Mouse (Mus musculus): ENCODE data around the gene Chrd.

The Chrd gene

DNA sequence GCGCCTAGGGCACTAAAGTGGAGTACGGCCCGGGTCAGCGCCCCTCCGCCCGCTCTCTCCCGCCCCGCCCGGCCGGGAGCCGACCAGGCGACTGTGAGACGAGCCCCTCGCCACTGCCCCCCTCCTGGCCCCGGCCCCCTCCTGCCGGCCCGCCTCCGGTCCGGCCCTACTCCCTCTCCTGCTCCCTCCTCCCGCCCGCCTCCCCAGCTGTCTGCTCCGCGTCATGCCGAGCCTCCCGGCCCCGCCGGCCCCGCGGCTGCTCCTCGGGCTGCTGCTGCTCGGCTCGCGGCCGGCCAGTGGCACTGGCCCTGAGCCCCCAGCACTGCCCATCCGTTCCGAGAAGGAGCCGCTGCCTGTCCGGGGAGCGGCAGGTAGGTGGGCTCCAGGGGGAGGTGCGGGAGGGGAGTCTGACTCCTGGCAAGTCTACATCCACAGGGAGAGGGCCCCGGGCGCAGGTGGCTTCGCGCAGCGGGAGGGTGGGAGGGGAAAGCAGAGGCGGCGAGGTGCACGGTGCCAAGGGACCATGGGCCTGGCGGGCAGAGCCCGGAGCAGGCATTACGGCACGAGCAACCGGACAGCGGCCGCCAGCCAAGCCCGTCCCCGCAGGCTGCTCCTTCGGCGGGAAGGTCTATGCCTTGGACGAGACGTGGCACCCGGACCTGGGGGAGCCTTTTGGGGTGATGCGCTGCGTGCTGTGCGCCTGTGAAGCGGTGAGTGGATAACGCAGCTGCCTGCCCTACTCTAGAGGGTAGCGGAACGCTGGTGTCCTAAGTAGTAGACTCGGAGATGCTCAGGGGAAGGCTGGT is at the start of gene Chrd:
Gene Chrd, plus strand, starts transcription at position 203 of the 806 bp plus-strand sequence.
- DNase-seq (ENCODE audit: low spot score in 2 of 2): peak; percentile 58 to 73

DNA sequence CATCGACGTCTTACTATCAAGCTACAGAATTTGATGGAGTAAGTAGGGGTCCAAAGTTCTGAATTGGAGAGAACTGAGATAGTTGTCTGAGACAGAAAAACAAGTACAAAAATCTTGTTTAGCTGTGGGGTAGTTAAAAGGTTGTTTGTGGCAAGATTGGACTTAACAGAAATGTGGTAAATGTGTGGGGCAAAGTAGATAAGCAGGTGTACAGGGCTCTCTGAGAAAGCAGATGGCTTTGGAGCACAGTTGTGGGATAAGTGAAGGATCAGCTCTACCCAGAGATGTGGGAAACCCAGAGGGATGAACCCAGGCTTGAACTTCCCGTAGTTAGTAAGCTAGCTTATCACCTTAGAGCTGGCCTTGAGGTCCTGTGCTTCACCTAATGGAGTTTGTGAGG is 42.2 kb upstream of the Chrd start:
- DNase-seq (ENCODE audit: low spot score in 2 of 2): no peak

DNA sequence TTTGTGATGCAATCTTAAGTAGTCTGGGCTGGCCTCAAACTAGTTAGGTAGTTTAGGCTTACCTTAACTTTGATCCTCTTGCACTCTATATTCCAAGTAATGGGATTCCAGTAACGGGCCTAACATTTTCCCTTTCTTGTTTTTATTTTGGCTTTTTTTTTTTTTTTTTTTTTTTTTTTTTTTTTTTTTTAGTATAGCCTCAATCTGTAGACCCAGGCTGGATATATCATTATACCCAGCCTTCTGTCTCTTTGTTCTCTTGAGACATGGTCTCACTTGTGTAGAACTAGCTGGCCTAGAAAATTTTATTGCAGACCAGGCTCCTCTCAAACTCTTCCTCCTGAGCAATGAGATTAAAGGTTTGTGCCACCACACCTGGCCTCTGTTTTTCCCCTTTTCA is 41.3 kb upstream of the Chrd start:
- DNase-seq (ENCODE audit: low spot score in 2 of 2): no peak

DNA sequence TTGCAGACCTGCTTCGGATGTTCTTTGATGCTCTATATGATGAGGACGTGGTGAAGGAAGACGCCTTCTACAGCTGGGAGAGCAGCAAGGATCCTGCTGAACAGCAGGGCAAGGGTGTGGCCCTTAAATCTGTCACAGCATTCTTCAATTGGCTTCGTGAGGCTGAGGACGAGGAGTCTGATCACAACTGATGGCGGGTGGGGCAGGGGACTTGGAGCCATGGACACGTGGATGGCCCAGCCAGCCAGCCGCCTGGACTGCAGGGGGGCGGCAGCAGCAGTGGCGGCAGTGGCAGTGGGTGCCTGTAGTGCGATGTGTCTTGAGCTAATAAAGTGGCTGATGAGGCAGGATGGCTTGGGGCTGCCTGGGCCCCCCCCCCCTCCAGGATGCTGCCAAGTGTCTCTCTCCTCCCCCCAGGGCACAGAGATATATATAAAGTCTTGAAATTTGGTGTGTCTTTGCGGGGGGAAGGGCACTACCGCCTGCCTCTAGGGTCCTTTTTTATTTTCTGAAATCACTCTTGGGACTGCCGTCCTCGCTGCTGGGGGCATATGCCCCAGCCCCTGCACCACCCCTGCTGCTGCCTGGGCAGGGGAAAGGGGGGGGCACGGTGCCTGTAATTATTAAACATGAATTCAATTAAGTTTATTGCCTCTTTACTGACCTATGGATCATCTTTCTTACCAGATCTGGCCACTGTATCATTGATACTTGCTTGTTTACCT is 40.5 kb upstream of the Chrd start:
- DNase-seq (ENCODE audit: low spot score in 2 of 2): no peak

DNA sequence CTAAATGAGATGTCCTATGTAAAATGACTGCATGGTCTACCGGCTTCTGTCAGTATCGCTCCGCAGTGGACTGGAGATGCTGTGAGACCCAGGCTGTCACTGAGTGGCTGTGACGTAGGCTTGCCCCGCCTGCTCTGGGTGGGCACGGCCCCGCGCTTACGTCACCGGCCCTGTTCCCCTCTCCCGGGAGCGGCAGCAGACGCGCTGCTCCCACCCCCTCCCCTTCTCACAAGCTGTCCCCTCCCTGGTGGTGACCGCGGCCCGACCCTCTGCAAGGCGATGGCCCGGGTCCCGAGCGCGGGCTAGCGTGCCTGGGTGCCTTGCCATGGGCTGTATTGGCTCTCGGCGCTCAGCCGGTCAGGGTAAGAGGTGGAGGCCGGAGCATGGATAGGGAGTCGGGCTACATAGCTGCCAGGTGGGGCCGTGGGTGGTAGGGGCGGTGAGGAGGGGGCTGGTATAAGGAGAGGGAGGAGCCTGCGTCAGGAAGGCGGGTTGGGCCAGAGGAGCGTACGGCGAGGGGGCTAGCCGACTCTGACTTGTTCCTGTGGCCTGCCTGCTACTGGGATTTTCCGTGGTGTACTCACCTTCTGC is 39.7 kb upstream of the Chrd start, which contains the start of gene Fam131a:
Gene Fam131a, plus strand, starts transcription at position 131 of the 591 bp plus-strand sequence.
- DNase-seq (ENCODE audit: low spot score in 2 of 2): peak; percentile 91 to 92

DNA sequence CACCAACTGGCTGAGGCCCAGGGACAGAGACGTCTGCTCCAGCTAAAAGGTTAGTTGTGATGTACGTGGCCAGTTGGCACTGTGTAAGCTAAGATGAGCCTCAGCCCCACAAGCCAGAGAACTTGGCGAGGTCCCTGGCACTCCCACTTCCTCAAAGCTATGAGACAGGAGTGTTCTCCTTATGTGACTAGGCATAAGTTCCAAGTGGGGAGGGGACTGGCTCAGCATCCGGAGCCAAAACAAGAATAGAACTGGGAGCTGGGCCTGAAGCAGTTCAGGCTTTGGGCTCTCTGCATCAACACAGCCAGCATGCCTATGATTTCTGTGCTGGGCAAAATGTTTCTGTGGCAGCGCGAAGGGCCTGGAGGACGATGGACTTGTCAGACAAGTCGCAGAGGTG is 38.1 kb upstream of the Chrd start:
- peak; percentile 70 to 73 for DNase-seq (ENCODE audit: low spot score in 2 of 2)

DNA sequence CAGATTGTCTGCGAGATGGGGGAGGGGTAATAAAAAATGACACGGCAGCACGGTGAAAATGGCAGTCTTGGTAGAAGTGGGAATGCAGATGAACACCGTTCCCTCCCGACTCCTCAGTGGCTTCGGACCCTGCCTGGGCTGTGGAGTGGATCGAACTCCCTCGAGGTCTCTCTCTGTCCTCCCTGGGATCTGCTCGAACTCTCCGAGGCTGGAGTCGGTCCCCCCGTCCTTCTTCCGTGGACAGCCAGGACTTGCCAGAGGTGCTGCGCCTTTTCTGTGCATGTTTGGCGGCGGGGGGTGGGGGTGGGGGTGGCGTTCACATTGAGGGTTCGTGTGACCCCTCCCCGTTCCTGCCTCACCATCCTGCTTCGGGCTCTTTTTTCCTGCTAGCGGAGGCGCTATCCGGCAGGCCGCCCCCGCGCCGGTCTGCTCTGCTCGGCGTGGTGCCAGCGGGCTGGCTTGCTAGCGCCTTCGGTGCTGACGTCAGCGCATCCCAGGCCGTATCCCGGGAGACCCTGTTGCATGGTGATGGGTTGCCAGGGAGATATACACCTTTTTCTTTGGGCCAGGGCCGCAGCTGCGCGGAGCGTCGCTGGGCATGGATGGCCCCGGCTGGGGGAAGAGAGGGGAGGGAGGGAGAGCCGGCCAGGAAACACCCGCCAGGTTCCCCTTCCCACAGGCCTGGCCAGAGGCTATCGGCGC is 37.2 kb upstream of the Chrd start:
- DNase-seq (ENCODE audit: low spot score in 2 of 2): peak; percentile 86 to 88

DNA sequence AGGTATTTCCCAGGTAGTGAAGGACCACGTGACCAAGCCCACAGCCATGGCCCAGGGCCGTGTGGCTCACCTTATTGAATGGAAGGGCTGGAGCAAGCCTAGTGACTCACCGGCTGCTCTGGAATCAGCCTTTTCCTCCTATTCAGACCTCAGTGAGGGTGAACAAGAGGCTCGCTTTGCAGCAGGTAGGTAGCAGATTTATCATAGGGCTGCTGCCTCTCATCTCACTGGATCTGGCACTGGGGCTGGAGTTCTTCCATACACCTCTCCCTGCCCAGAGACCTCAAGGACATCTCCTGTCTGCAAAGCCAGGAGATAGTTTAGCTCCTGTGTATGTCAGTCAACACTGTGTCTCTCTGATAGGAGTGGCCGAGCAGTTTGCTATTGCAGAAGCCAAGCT is 33.7 kb upstream of the Chrd start:
- no peak for DNase-seq (ENCODE audit: low spot score in 2 of 2)

DNA sequence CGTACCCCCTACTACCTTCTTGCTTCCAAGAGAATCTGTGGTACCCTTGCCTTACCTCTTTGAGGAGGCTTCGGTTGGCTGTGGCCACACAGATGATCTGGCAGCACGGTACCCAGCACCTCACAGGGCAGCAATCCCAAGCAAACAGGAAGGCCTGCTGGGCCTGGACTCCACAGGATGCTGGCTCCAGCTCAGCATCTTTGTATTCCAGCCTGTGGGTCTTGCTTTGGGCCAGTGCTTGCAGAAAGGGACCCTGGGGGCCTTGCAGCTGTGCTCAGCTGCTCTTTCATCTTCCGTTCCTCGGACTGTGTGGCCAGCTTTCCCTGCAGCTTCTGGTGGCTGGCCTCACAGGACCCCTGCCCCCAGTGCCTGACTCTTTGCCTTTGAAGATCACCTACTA is 32.9 kb upstream of the Chrd start:
- no peak for DNase-seq (ENCODE audit: low spot score in 2 of 2)

DNA sequence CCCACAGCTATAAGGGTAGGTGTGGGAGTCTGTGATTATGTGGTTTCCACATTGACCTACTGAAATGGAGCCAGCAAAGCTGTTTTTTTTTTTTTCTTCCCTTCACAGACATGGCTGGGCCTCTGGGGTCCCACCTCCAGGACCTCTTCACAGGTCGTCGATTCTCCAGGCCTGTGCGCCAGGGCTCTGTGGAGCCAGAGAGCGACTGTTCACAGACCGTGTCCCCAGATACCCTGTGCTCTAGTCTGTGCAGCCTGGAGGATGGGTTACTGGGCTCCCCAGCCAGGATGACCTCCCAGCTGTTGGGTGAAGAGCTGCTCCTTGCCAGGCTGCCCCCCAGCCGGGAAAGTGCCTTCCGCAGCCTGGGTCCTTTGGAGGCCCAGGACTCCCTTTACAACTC is 31.6 kb upstream of the Chrd start:
- DNase-seq (ENCODE audit: low spot score in 2 of 2): no peak

DNA sequence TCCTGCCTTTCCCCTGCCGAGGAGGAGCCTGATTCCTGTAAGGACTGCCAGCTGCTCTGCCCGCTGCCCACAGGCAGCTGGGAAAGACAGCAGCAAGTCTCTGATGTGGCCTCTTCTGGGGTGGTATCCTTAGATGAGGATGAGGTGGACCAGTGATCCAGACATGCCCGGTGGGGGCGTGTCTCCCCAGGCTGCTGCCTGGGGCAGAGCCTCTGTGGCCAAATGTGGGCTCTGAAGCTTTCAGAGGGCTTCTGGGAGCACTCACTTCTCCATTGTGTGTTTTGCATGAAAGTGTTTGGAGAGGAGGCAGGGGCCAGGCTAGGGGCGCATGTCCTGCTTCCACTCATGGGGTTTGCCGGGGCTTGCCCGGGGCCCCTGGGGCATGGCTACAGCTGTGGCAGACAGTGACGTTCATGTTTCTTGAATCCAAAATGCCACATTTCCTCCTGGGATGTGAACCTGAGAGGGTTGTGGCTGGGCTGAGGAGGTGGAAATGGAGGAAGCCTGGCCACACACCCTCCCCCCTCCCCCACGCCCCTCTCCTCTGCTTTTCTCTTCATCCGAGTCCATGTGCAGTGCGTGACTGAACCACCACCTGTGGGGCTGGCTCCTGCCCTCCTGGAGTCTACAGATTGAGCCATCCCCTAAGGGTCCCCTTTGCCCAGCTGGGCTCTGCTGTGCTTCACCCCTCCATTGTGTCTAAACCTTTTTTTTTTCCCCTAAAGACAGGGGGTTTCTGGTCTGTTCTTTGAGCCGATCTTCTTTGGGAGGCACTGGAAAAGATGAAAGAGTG is 31.0 kb upstream of the Chrd start:
- no peak for DNase-seq (ENCODE audit: low spot score in 2 of 2)

DNA sequence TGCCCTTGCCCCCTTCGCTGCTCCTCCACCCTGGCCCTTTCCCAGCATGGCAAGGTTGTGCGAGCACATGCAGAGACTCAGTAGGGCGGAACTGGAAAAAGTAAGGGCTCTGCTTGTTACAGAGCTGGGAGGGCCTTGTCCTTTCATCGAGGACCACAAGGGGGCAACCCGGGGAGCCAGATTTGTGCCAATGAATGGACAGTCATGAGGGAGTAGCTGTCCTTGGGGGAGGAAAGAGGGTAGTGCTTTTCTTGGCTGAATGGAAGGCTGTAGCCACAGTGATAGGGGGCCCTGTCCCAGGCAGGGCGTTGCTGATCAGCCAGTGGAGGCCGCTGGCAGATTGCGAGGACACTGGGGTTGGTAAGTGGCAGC is 30.4 kb upstream of the Chrd start:
- DNase-seq (ENCODE audit: low spot score in 2 of 2): peak in 1 of 2 experiments; percentile 52

DNA sequence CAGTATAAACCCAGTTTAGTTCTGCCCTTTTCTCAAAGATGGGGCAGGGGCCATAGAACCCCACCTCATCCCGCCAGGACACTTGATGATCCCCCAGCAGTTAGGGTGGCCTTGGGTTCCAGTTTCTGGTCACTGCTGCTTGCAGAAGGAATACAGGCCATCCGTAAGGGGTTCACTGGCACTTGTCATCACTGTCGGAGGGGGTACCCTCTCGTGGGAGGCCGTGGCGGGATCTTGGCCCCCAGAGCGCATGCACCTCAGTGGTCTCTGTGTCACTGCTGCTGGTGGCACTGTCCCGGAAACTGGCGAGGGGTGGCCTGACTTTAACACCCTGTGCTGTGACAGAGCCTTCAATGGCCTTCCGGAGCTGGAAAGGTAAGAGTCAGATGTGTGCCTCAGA is 29.9 kb upstream of the Chrd start:
- no peak for DNase-seq (ENCODE audit: low spot score in 2 of 2)

DNA sequence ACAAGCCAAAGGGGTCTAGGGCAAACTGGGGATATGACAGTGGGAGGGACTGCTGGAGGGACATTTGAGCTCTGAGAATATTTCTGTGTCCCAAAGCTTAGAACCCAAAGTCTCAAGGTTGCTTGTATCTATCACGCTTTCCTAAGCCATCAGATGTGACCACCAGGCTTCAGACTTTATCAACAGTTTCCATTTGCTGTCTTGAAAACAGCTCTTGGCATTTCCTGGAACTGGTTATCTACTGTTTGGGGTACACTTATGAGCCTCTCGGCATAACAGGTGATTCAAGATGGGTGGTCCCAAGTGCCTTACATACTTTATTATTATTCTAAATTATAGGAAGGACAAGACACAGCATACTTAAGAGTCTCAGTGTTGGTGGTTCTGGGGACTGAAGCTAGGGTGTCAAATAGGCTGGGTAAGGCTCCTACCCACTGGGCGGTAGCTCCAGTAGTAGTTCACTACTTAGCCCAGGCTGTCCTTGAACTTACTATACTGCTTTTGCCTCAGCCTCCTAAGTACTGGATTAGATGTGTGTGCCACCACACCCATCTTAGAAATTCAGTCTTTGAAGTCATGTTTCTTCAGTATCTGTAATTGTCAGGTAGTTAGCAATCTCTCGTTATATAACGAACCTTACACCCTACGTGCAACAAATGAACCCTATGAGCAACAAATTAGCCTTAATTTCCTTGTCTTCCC is 29.1 kb upstream of the Chrd start:
- DNase-seq (ENCODE audit: low spot score in 2 of 2): no peak

DNA sequence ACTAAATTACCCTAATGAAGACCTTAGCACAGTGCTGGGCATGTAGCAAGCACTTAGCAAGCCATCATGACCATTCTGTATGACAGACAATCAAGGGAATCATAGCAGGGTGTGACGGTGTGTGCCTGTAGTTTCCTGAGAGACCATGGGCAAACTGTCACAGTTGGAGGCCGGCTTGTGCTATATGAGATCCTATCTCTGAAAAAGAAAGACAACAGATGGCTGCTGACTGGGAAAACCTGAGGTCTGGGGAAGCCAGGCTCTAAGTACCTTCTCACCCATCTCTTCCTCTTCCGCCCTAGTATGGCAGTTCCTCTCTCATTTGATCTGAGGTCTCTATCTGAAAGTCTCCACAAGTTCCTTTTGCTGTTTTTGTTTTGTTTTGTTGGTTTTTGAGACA is 27.1 kb upstream of the Chrd start:
- no peak for DNase-seq (ENCODE audit: low spot score in 2 of 2)

DNA sequence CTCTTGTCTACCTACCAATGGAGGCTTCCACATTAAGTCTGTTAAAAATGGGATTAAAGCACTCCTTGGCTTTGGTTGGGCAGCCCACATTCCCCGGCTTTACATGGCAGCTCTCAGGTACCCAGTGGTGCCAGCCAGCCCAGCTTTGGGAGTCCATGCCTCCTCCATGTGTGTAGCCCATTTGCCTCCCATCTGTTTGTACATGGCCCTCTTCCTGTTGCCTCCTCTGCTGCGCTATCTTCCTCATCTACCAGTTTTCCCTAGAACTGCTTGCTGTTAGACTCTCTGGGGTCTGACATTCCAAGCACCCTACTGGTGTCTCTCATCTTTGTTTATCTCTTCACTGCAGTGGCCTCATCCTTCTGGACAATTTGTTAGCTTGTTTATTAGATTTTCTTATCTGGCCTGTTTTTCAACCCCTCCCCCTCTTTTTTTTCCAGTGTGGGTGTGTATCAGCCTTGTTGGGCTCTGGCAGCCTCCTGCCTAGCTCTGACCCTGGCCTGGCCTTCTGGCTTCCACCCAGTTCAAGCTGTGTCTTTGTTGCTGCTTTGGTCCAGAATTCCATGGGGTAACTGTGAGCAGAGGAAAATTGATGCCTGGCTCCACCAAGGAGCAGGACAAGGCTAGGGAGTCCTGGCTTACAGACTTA is 26.4 kb upstream of the Chrd start:
- DNase-seq (ENCODE audit: low spot score in 2 of 2): no peak

DNA sequence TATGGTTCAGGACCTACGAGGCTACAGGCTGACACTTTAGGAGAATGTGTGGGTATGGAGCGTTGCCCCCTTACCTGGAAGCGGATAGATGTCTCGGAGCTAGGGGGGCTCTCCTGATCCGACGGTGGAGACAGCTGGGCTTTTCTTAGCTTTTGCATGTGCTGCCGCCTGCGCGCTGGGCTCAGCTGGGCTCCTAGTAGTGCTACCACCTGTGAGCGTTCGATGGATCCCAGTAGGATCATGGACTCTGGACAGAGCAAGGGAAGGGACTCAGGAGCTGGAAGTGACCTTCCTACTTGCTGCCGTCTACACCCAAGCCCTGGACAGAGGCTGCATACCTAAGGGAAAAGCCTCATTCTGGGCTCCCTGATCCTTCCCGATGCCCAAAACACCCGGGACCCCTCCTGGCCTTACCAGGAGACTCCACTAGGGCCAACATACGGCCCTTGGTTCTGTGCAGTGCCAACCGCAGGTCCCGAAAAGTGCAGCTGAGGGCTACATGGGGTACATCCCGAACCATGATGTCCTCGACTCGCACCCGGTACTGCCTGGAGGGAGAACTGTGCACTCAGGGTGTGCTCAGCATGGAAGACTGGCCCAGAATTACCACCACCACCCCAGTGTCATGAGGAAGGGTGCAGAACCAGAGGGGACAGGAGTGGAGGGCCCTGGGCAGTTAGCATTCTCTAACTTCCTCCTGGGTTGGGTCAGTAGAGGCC is 24.5 kb upstream of the Chrd start:
- no peak for DNase-seq (ENCODE audit: low spot score in 2 of 2)

DNA sequence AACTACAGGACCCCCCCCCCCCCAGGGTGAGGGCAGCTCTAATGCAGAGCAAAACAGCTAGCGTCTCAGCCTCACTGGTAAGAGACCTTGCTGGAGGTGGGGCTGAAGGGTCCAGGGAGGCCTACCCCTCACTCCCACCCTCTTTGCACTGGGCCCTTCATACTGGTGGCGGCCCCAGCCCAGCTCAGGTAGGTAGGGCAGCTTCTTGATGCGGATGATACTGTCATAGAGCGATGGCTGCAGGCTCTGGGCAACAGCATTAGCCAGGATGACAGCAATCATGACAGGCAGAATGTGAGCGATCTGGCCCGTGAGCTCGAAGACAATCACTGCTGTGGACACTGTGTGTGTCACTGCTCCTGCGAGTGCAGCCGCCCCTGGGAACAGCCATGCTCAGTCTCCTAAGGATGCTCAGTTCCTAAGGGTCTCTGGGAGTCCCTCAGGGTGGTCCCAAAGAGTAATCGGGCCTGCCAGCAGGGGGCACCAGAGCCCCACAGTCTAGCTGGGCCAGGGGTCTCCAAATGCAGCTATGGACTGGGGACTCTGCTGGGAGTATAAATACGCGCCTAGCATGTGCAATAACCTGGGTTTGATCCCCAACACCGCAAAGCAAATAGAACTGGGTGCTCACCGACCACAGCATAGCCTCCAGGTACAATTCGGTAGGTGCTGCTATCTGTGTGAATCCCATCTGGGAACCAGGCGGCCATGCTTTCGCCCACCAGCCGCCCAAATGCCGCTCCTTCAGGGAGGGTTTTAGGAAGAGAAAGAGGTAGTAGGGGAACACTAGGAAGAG is 23.8 kb upstream of the Chrd start:
- DNase-seq (ENCODE audit: low spot score in 2 of 2): no peak

DNA sequence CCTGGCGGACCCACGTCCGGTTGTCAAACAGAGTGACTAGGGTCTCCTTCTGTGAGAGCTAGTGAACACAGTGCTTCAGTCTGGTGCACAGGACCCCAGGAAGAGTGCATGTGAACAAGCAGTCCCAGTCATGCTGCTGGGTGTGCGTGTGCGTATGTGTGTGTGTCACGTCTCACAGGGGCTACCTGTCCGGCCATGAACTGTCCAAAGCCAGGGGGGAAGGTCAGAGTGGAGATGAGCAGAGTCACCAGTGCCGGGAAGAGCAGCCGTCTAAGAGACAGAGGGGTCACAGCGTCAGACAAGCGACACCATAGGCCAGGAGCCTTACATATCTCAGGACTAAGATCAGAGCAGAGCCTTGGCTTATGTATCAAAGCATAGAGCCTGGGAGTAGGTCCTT is 22.6 kb upstream of the Chrd start:
- DNase-seq (ENCODE audit: low spot score in 2 of 2): no peak
